In the genomic region with DNA sequence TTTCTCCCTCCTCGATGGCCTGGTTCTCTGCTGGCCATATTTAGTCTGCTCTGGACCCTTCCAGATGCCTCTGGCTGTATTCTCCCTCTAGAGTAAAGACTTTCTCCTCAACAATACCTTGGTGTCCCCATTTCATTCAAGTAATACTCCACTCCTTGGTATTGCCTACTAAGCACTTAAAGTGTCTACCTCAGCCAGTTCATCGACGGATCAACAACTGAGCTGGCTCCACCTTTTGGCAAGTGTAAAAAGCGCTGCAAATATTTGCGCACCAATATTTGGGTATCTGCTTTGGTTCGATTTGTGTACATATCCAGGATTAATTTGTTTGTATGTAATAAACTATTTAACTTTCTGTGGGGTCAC, we compare ENCODE assay signal across 8 mouse cellular contexts. TPM values are rescaled to one million over a fixed set of nuclear protein-coding genes. Genes with fewer than 3 reads are reported as not detected.
DNase-seq lines count a peak whose midpoint lies in the region; ATAC-seq and TF ChIP-seq lines count a peak whose summit lies in the region.

No protein-coding gene starts in this region.

- H3K9ac ChIP-seq in heart, embryonic 13.5 days: peak overlapping the region; percentile 87
- peak overlapping the region; percentile 74 for H3K9ac ChIP-seq in forebrain, embryonic 14.5 days (ENCODE audit: low read length)
- H3K9ac ChIP-seq in lung, postnatal 0 days (replicated peaks; ENCODE audit: low read depth): no peak overlapping the region

- TF ChIP-seq EP300 in lung, postnatal 0 days (IDR thresholded peaks at IDR 0.05): no peak

- no peak for DNase-seq in heart, postnatal 36 days
- DNase-seq in ES-CJ7 (ENCODE audit: low read depth, low spot score): peak; percentile 84
- no peak for DNase-seq in forebrain, embryonic 14.5 days (ENCODE audit: low spot score)
- peak; percentile 53 for DNase-seq in lung, postnatal 0 days (ENCODE audit: low spot score)
- no peak for DNase-seq in layer of hippocampus, adult 8-10 months (ENCODE audit: low spot score in 2 of 2)
- no peak for DNase-seq in frontal cortex, postnatal 36 days (ENCODE audit: low spot score in 2 of 2)
- DNase-seq in retina, embryonic 14.5 days (ENCODE audit: low spot score): no peak

- intact Hi-C loops in heart, postnatal 36 days (cut with DNase I): loop anchor here (2.0 kb wide), 2 partner anchors 18 to 28 kb away; no protein-coding TSS in a partner anchor

- peak overlapping the region; percentile 96 for H3K27ac ChIP-seq in heart, embryonic 13.5 days (replicated peaks)
- peak overlapping the region; percentile 89; the same call in 1 of the 2 replicates for H3K27ac ChIP-seq in forebrain, embryonic 14.5 days (ENCODE audit: low read depth, low read length)
- H3K27ac ChIP-seq in lung, postnatal 0 days (ENCODE audit: low read length): peak overlapping the region; percentile 93; the same call in 1 of the 2 replicates

- peak overlapping the region; percentile 83 for H3K4me2 ChIP-seq in heart, embryonic 13.5 days
- H3K4me2 ChIP-seq in forebrain, embryonic 14.5 days (ENCODE audit: low read length): peak overlapping the region; percentile 84
- peak overlapping the region; percentile 77 for H3K4me2 ChIP-seq in lung, postnatal 0 days (replicated peaks; ENCODE audit: low read depth, low read length)

- no peak; the same call in 1 of the 2 replicates for ATAC-seq in heart, embryonic 13.5 days (ENCODE audit: extremely low read depth, insufficient number of reproducible peaks, low FRiP score, low TSS enrichment)
- ATAC-seq in forebrain, embryonic 14.5 days: peak; percentile 37
- ATAC-seq in lung, postnatal 0 days: no peak

- H3K4me3 ChIP-seq in heart, embryonic 13.5 days: peak overlapping the region; percentile 63
- H3K4me3 ChIP-seq in forebrain, embryonic 14.5 days (ENCODE audit: low read depth, low read length): peak overlapping the region; percentile 58
- H3K4me3 ChIP-seq in lung, postnatal 0 days (ENCODE audit: low read depth, low read length): peak overlapping the region; percentile 56; the same call in 1 of the 2 replicates

- no peaks in the 10 kb centered on the region for H3K27me3 ChIP-seq in heart, embryonic 13.5 days (replicated peaks)
- no peaks in the 10 kb centered on the region for H3K27me3 ChIP-seq in forebrain, embryonic 14.5 days (replicated peaks; ENCODE audit: control insufficient read depth, insufficient read depth, low read length)
- H3K27me3 ChIP-seq in lung, postnatal 0 days (replicated peaks; ENCODE audit: insufficient read depth, low read length): no peaks in the 10 kb centered on the region

- H3K9me3 ChIP-seq in heart, embryonic 13.5 days: no peaks in the 10 kb centered on the region
- H3K9me3 ChIP-seq in forebrain, embryonic 14.5 days (replicated peaks; ENCODE audit: control insufficient read depth, low read length): no peaks in the 10 kb centered on the region
- H3K9me3 ChIP-seq in lung, postnatal 0 days (ENCODE audit: low read length): no peaks in the 10 kb centered on the region

- 11% methylated on average over 6 of the region's 6 CpGs for WGBS in heart, embryonic 13.5 days
- 3% methylated on average over 6 of the region's 6 CpGs for WGBS in forebrain, embryonic 14.5 days
- 12% methylated on average over 6 of the region's 6 CpGs for WGBS in lung, postnatal 0 days

- peaks cover 17% of the 10 kb centered on the region for H3K4me1 ChIP-seq in heart, embryonic 13.5 days
- peaks cover 10% of the 10 kb centered on the region; the same call in 1 of the 2 replicates for H3K4me1 ChIP-seq in forebrain, embryonic 14.5 days (ENCODE audit: control insufficient read depth, insufficient read depth, low read length)
- H3K4me1 ChIP-seq in lung, postnatal 0 days (ENCODE audit: insufficient read depth, low read depth, low read length): 0 out of 2 replicates have a peak, but pooled peaks cover 5% of the 10 kb centered on the region

- peak; percentile 40 for TF ChIP-seq CTCF in lung, postnatal 0 days (IDR thresholded peaks at IDR 0.05)

- H3K36me3 ChIP-seq in heart, embryonic 13.5 days: no peaks in the 10 kb centered on the region
- H3K36me3 ChIP-seq in forebrain, embryonic 14.5 days (ENCODE audit: control insufficient read depth, insufficient read depth, low read length): no peaks in the 10 kb centered on the region
- H3K36me3 ChIP-seq in lung, postnatal 0 days (ENCODE audit: insufficient read depth, low read length): no peaks in the 10 kb centered on the region

RNA-seq across cellular contexts. Expression of a gene that starts 27.0 kb away (rescaled TPM):
- 124 and 130 TPM in 2 replicates for polyA plus RNA-seq in heart, embryonic 13.5 days (2015; fragmentation: Nextera tagmentation; extraction: Ambion mirVana)
- 10 to 100 TPM; 10.7 to 13.0 TPM for total RNA-seq in heart, postnatal 36 days (2021)
- 220 and 266 TPM in 2 replicates for polyA plus RNA-seq in forebrain, embryonic 14.5 days (2014; fragmentation: Nextera tagmentation; extraction: Ambion mirVana)
- polyA plus RNA-seq in lung, postnatal 0 days (2015; fragmentation: Nextera tagmentation; extraction: Ambion mirVana): 99.3 and 118 TPM in 2 replicates
- 100 to 1,000 TPM; 662 to 773 (median 703) TPM for total RNA-seq in layer of hippocampus, adult 8-10 months (2022)

Comparison
In these comparisons a context has a peak if more than half of its experiments do, and no peak if none do; other contexts are left out.
1. DNase-seq: peak in ES-CJ7 (single experiment) and lung, postnatal 0 days (single experiment); none in heart, postnatal 36 days (0 of 2), forebrain, embryonic 14.5 days (single experiment), layer of hippocampus, adult 8-10 months (0 of 2), frontal cortex, postnatal 36 days (0 of 2) and retina, embryonic 14.5 days (single experiment).
2. Peak in every context shown above with its lines, with median percentiles within 50 percentile points of each other: H3K27ac ChIP-seq, H3K4me2 ChIP-seq and H3K4me3 ChIP-seq.